Mouse (Mus musculus): ENCODE data around the gene Ap1m2. TPM values are rescaled to one million over a fixed set of nuclear protein-coding genes. Genes with fewer than 3 reads are reported as not detected.
"Not testable (repeated sequence)": the region's sequence is repeated elsewhere in the genome, so short reads cannot be mapped to it uniquely, and the experiment has no call there.

Ap1m2 gene
- polyA plus RNA-seq, 1 experiment from 2014 or later = 53.2 TPM

DNA sequence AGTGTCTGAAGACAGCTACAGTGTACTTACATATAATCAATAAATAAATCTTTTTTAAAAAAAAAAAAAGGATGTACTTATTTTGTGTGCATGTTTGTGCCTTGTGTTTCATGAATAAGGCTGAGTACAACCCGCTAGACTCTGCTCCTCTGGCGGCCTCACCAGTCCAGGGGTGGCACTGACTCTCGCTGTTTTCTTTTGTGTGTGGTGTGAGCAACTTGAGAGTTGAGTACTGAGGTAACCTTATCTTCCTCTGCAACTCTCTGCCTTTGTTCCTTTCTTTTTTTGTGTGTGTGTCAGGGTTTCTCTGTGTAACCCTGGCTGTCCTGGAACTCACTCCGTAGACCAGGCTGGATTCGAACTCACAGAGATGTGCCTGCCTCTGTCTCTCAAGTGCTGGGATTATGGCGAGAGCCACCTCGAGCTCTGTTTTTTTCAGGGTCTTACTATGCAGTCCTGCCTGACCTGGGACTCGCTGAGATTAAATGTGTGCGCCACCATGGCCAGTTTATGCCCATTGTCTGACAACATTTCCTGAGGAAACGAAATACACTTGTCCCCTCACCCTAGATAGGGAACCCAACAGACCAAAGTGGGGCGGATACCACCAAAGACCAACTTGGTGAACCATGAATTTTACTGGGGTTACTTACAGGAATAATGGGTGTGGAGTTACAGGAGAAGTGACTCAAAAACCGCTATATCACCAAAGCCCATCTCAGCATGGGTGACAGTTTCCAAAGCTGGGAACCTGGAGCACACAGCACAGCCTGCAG, 19.4 kb upstream of the Ap1m2 start:
- H3K4me1 ChIP-seq (replicated peaks; ENCODE audit: control insufficient read depth, insufficient read depth, low read length) = peaks cover 41% of the 10 kb centered on the region
- H3K27ac ChIP-seq (ENCODE audit: low read length) = peak overlapping the region; percentile 88
- ATAC-seq (ENCODE audit: low read depth) = no peak
- no peak overlapping the region for H3K9ac ChIP-seq (ENCODE audit: low read length)
- WGBS = 75% methylated on average over 12 of the region's 12 CpGs
- H3K4me3 ChIP-seq (ENCODE audit: low read length) = no peak overlapping the region
- H3K4me2 ChIP-seq (ENCODE audit: low read depth, low read length) = no peak overlapping the region
- H3K27me3 ChIP-seq (ENCODE audit: control insufficient read depth, insufficient read depth, low read depth, low read length) = no peaks in the 10 kb centered on the region
- 0 out of 2 replicates have a peak, but pooled peaks cover under 1% of the 10 kb centered on the region for H3K36me3 ChIP-seq (ENCODE audit: control insufficient read depth, insufficient read depth, low read length)
- H3K9me3 ChIP-seq (ENCODE audit: control insufficient read depth, low read length) = no peaks in the 10 kb centered on the region

DNA sequence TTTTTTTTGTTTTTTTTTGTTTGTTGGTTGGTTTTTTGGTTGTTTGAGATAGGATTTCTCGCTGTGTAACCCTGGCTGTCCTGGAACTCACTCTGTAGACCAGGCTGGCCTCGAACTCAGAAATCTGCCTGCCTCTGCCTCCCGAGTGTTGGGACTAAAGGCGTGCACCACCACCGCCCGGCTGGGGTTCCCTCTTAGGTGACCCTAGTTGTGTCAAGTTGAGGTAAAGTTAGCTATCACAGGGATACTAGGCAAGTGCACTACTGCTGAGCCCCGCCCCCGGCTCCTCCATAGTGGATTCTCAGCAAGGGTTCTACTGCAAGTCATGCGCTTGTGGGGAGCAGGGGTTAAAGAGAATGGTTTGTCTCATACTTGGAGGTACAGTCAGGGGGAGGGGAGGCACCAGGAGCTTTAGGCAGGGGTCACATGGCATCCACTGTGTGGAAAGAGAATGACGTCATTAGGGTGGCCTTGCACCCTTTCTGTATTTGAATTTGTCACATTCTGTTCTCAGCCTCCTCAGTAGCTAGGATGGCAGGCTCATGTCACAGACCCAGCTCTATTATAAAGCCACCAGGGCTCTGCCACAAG, 17.7 kb upstream of the Ap1m2 start:
- Histone ChIP-seq H3K4me3 (ENCODE audit: low read length) (no peak overlapping the region), H3K36me3 (ENCODE audit: control insufficient read depth, insufficient read depth, low read length) (0 out of 2 replicates have a peak, but pooled peaks cover 3% of the 10 kb centered on the region), H3K4me2 (ENCODE audit: low read depth, low read length) (no peak overlapping the region), H3K9me3 (ENCODE audit: control insufficient read depth, low read length) (no peaks in the 10 kb centered on the region), H3K9ac (ENCODE audit: low read length) (no peak overlapping the region), H3K4me1 (replicated peaks; ENCODE audit: control insufficient read depth, insufficient read depth, low read length) (peaks cover 34% of the 10 kb centered on the region), H3K27me3 (ENCODE audit: control insufficient read depth, insufficient read depth, low read depth, low read length) (no peaks in the 10 kb centered on the region), H3K27ac (ENCODE audit: low read length) (peak overlapping the region; percentile 51)
- WGBS = 92% methylated on average over 10 of the region's 10 CpGs
- ATAC-seq (ENCODE audit: low read depth) = no peak

DNA sequence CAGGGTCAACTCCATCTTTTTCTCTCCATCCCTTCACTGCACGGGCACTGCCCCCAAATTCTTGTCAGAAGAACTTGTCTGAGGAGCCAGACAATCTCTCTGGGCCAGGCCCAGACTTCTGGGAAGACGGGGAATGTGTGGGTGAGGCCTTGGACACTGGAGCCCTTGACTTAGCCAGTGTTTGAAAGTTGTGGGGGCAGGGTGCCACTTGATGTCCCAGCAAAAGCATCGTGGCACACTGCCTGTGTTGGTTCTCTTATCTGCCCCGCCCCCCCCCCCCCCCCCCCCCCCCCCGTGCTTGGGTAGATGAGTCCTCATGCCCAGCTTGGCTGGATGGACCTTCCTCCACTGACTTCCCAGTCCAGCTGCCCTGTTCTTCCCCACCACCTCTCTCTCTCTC, 16.9 kb upstream of the Ap1m2 start:
- ATAC-seq (ENCODE audit: low read depth) = peak; percentile 75
- Histone ChIP-seq H3K4me2 (ENCODE audit: low read depth, low read length) (no peak overlapping the region), H3K4me3 (ENCODE audit: low read length) (no peak overlapping the region), H3K27ac (ENCODE audit: low read length) (peak overlapping the region; percentile 66), H3K9ac (ENCODE audit: low read length) (no peak overlapping the region), H3K27me3 (ENCODE audit: control insufficient read depth, insufficient read depth, low read depth, low read length) (no peaks in the 10 kb centered on the region), H3K4me1 (replicated peaks; ENCODE audit: control insufficient read depth, insufficient read depth, low read length) (peaks cover 34% of the 10 kb centered on the region), H3K36me3 (ENCODE audit: control insufficient read depth, insufficient read depth, low read length) (0 out of 2 replicates have a peak, but pooled peaks cover 3% of the 10 kb centered on the region), H3K9me3 (ENCODE audit: control insufficient read depth, low read length) (no peaks in the 10 kb centered on the region)
- WGBS = 15% methylated on average over 3 of the region's 5 CpGs

DNA sequence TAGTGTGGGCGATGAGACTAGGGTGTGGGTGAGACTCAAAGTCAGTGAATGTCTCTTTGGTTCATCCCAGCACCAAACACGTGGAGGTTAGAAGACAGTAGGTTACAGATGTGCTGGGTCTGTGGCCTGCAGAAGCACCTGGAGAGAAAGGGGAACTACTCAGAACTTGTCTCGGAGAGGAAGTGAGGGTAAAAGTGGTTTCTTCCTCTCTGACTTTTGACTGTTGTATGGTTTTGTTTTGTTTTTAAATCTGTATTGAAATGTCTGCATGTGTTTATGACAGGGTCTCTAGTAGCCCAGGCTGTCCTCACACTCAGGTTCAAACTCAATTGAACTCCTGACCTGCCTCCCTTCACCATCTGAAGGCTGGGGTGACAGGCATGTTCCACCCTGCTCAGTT, 15.9 kb upstream of the Ap1m2 start:
- no peak overlapping the region for H3K27ac ChIP-seq (ENCODE audit: low read length)

DNA sequence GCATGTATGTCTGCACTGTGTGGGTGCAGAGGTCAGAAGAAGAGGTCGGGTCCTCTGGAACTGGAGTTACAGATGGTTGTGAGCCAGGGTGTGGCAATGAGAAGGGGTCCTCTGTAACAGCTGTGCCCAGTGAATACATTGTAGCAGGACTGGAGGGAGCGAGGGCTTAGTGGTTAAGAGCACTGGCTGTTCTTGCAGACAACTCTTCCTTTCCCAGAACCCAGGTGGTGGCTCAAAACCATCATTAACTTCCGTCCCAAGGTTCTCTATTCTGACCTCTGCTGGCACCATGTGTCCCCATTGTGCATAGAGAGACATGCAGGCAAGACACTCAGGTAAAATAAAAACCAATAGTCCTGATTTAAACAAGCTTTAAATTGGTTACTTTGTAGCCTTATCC, 15.4 kb upstream of the Ap1m2 start:
- 66% methylated on average over 3 of the region's 3 CpGs for WGBS

More for the DNA sequence above, 15.9 kb upstream of the Ap1m2 start:
- ATAC-seq (ENCODE audit: low read depth) = no peak
- no peak overlapping the region for H3K4me3 ChIP-seq (ENCODE audit: low read length)
- H3K9ac ChIP-seq (ENCODE audit: low read length) = no peak overlapping the region
- no peak overlapping the region for H3K4me2 ChIP-seq (ENCODE audit: low read depth, low read length)
- 0 out of 2 replicates have a peak, but pooled peaks cover 3% of the 10 kb centered on the region for H3K36me3 ChIP-seq (ENCODE audit: control insufficient read depth, insufficient read depth, low read length)
- H3K9me3 ChIP-seq (ENCODE audit: control insufficient read depth, low read length) = no peaks in the 10 kb centered on the region
- 73% methylated on average over 3 of the region's 3 CpGs for WGBS
- H3K27me3 ChIP-seq (ENCODE audit: control insufficient read depth, insufficient read depth, low read depth, low read length) = no peaks in the 10 kb centered on the region
- H3K4me1 ChIP-seq (replicated peaks; ENCODE audit: control insufficient read depth, insufficient read depth, low read length) = peaks cover 29% of the 10 kb centered on the region

DNA sequence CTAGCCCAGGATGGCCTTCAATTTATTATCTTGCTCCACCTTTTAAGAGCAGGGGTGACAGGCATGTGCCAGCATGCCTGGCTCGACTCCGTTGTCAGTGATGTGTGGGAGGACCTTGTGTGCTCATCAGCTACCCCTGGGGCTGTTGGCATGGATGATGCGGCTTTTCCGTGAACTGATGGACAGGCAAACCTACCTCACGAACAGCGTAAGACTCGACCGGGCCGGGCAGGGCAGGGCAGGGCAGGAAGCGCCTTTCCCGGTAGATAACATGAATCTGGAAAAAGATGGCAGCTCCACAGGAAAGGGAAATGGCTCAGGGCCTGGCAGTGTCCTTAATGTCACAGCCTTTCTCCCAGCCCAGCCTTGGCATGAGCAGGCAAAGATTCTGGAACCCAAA, 12.1 kb upstream of the Ap1m2 start:
- WGBS = 81% methylated on average over 11 of the region's 11 CpGs

More for the DNA sequence above, 15.4 kb upstream of the Ap1m2 start:
- Histone ChIP-seq H3K4me1 (replicated peaks; ENCODE audit: control insufficient read depth, insufficient read depth, low read length) (peaks cover 27% of the 10 kb centered on the region), H3K4me2 (ENCODE audit: low read depth, low read length) (no peak overlapping the region), H3K4me3 (ENCODE audit: low read length) (no peak overlapping the region), H3K9me3 (ENCODE audit: control insufficient read depth, low read length) (no peaks in the 10 kb centered on the region), H3K27me3 (ENCODE audit: control insufficient read depth, insufficient read depth, low read depth, low read length) (no peaks in the 10 kb centered on the region), H3K9ac (ENCODE audit: low read length) (no peak overlapping the region), H3K36me3 (ENCODE audit: control insufficient read depth, insufficient read depth, low read length) (0 out of 2 replicates have a peak, but pooled peaks cover 3% of the 10 kb centered on the region), H3K27ac (ENCODE audit: low read length) (peak overlapping the region; percentile 43; the same call in 1 of the 2 replicates)
- ATAC-seq (ENCODE audit: low read depth) = no peak

DNA sequence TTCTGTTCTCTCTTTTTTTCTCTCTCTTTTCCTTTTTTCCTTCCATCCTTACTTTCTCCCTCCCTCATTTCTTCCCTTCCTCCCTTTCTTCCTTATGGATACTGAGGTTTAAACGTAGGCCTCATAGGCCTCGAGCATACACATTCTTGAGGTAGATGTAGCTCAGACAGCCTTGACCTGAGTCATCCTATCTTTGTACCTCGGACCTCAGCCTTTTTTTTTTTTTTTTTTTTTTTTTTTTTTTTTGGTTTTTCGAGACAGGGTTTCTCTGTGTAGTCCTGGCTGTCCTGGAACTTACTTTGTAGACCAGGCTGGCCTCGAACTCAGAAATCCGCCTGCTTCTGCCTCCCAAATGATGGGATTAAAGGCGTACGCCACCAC, 10.8 kb upstream of the Ap1m2 start:
- H3K36me3 ChIP-seq (ENCODE audit: control insufficient read depth, insufficient read depth, low read length); H3K27ac ChIP-seq (ENCODE audit: low read length); ATAC-seq (ENCODE audit: low read depth); H3K4me2 ChIP-seq (ENCODE audit: low read depth, low read length); H3K4me3 ChIP-seq (ENCODE audit: low read length); H3K9ac ChIP-seq (ENCODE audit: low read length); H3K27me3 ChIP-seq (ENCODE audit: control insufficient read depth, insufficient read depth, low read depth, low read length); H3K9me3 ChIP-seq (ENCODE audit: control insufficient read depth, low read length): not testable (repeated sequence)
- peaks cover 23% of the 10 kb centered on the region for H3K4me1 ChIP-seq (replicated peaks; ENCODE audit: control insufficient read depth, insufficient read depth, low read length)
- WGBS = 86% methylated on average over 7 of the region's 8 CpGs

More for the DNA sequence above, 12.1 kb upstream of the Ap1m2 start:
- Histone ChIP-seq H3K4me1 (replicated peaks; ENCODE audit: control insufficient read depth, insufficient read depth, low read length) (peaks cover 27% of the 10 kb centered on the region), H3K4me2 (ENCODE audit: low read depth, low read length) (no peak overlapping the region), H3K4me3 (ENCODE audit: low read length) (no peak overlapping the region), H3K9ac (ENCODE audit: low read length) (no peak overlapping the region), H3K27ac (ENCODE audit: low read length) (no peak overlapping the region), H3K9me3 (ENCODE audit: control insufficient read depth, low read length) (no peaks in the 10 kb centered on the region), H3K27me3 (ENCODE audit: control insufficient read depth, insufficient read depth, low read depth, low read length) (no peaks in the 10 kb centered on the region), H3K36me3 (ENCODE audit: control insufficient read depth, insufficient read depth, low read length) (0 out of 2 replicates have a peak, but pooled peaks cover 3% of the 10 kb centered on the region)
- no peak for ATAC-seq (ENCODE audit: low read depth)

DNA sequence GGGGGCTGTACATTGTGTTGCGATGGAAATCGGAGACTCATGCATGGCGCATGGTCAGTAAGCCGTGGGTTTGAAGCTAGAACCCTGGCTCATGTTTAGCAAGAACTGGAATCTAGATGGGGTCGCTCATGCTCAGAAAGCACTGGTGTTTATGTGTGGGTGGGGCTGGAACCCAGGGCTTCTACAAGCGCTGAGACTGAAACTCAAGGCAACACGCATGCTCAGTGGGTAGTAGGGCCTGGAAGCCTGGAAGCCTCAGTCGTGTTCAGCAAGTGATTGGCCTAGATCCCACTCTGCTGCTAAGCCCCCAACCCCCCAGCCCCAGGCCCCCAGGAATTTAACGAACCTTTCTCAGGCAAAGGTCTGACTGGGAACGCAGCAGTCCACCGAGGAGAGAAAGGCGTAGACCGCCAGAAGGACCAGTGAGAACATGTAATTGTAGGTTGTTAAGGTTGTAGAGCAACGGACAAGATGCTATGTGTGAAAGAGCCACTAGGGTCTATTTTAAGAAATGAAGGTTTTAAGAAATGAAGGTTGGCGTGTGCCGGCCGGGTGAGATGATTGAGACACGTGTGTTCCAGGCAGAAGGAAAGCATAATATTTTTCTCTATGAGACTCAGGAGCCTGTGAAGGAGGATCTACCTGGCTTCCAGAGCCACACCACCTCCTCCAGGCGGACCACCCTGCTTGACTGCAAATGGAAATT, 10.2 kb upstream of the Ap1m2 start:
- H3K27ac ChIP-seq (ENCODE audit: low read length) = no peak overlapping the region
- 0 out of 2 replicates have a peak, but pooled peaks cover 3% of the 10 kb centered on the region for H3K36me3 ChIP-seq (ENCODE audit: control insufficient read depth, insufficient read depth, low read length)
- H3K9me3 ChIP-seq (ENCODE audit: control insufficient read depth, low read length) = no peaks in the 10 kb centered on the region
- H3K4me3 ChIP-seq (ENCODE audit: low read length) = peak overlapping the region; percentile 89; the same call in 1 of the 2 replicates
- peak overlapping the region; percentile 94 for H3K4me2 ChIP-seq (ENCODE audit: low read depth, low read length)
- ATAC-seq (ENCODE audit: low read depth) = no peak
- WGBS = 76% methylated on average over 19 of the region's 19 CpGs
- H3K9ac ChIP-seq (ENCODE audit: low read length) = no peak overlapping the region
- H3K4me1 ChIP-seq (replicated peaks; ENCODE audit: control insufficient read depth, insufficient read depth, low read length) = peaks cover 18% of the 10 kb centered on the region
- no peaks in the 10 kb centered on the region for H3K27me3 ChIP-seq (ENCODE audit: control insufficient read depth, insufficient read depth, low read depth, low read length)

DNA sequence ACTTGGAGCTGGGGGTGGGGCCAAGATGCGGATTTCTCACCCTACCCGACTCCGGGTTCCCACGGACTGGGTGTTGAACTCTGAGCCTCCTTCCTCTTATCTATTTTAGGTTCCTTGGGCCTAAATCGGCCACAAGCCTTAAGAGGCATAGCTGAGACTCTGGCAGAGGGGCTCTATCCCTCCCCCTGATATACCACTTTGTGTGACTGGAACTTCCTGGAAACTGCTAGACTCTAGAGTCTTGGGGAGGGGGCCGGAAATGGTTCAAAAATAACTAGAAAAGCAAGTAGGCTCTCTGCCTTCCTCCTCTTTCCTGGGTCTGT, 9.3 kb upstream of the Ap1m2 start:
- 0 out of 2 replicates have a peak, but pooled peaks cover 2% of the 10 kb centered on the region for H3K36me3 ChIP-seq (ENCODE audit: control insufficient read depth, insufficient read depth, low read length)

More for the DNA sequence above, 9.3 kb upstream of the Ap1m2 start:
- no peaks in the 10 kb centered on the region for H3K27me3 ChIP-seq (ENCODE audit: control insufficient read depth, insufficient read depth, low read depth, low read length)
- H3K9ac ChIP-seq (ENCODE audit: low read length) = peak overlapping the region; percentile 81
- H3K4me3 ChIP-seq (ENCODE audit: low read length) = peak overlapping the region; percentile 89
- 6% methylated on average over 6 of the region's 6 CpGs for WGBS
- peak; percentile 28 for ATAC-seq (ENCODE audit: low read depth)
- H3K4me2 ChIP-seq (ENCODE audit: low read depth, low read length) = peak overlapping the region; percentile 94
- peaks cover 18% of the 10 kb centered on the region for H3K4me1 ChIP-seq (replicated peaks; ENCODE audit: control insufficient read depth, insufficient read depth, low read length)
- peak overlapping the region; percentile 68 for H3K27ac ChIP-seq (ENCODE audit: low read length)
- no peaks in the 10 kb centered on the region for H3K9me3 ChIP-seq (ENCODE audit: control insufficient read depth, low read length)
